Mouse (Mus musculus) brain, embryonic 14.5 days (tissue): ENCODE results near the gene Slc35c1. TPM values are rescaled to one million over a fixed set of nuclear protein-coding genes. Genes with fewer than 3 reads are reported as not detected.

Source experiments
- DNase-seq: peaks from one replicate; pipeline ENCODE4 v3.0.0-alpha.2; 2011; ENCODE audit warnings: low read depth
- CTCF ChIP-seq: fragments of 200-500 bp; IDR thresholded peaks from 2 replicates; pipeline ENCODE4 v1.5.1; 2012; ENCODE audit warnings: inconsistent platforms, mild to moderate bottlenecking, moderate library complexity, borderline replicate concordance; ENCODE audit not compliant: insufficient read depth, insufficient read length; ENCODE audit errors: extremely low read depth
- POLR2A ChIP-seq: fragments of 200-500 bp; IDR thresholded peaks from 2 replicates; pipeline ENCODE4 v1.6.1; 2012; ENCODE audit warnings: mild to moderate bottlenecking, inconsistent platforms, borderline replicate concordance; ENCODE audit not compliant: poor library complexity, insufficient read depth, insufficient read length, severe bottlenecking; ENCODE audit errors: extremely low read depth
- polyA plus RNA-seq: library from polyadenylated mRNA; depleted of rRNA; stranded (reverse); fragments of >200 nt; gene quantifications from 2 replicates; pipeline ENCODE4 v1.2.3, GENCODE M21; 2012; rRNA removed

The Slc35c1 gene
- polyA plus RNA-seq, 1 experiment: 14.5 TPM

GRCm38 (mm10) chr2:92411705-92412104 is 48.6 kb downstream of the Slc35c1 start:
- no peak for DNase-seq
- TF ChIP-seq POLR2A: no peak
- no peak for TF ChIP-seq CTCF

- no peak for TF ChIP-seq CTCF
- DNase-seq: no peak
Observed at GRCm38 (mm10) chr2:92408309-92409045, 51.9 kb downstream of the Slc35c1 start.

- peak; percentile 29 for DNase-seq
- TF ChIP-seq POLR2A (no peak), CTCF (no peak)
Observed at GRCm38 (mm10) chr2:92405687-92406086, 54.7 kb downstream of the Slc35c1 start.

- no peak for TF ChIP-seq POLR2A
- no peak for DNase-seq
Observed at GRCm38 (mm10) chr2:92404737-92405136, 55.6 kb downstream of the Slc35c1 start.

GRCm38 (mm10) chr2:92403776-92404319 is 56.5 kb downstream of the Slc35c1 start:
- TF ChIP-seq CTCF (no peak), POLR2A (no peak)
- no peak for DNase-seq

Other genes starting within 250 kb of the Slc35c1 start
- gene Pex16, start 85.9 kb downstream of the Slc35c1 start, polyA plus RNA-seq: 37.1 and 47.1 TPM in 2 replicates
- gene Large2, start 85.7 kb downstream of the Slc35c1 start, polyA plus RNA-seq: 3.7 and 3.8 TPM in 2 replicates
- 3.0 and 3.8 TPM in 2 replicates for gene 1700029I15Rik, start 78.0 kb downstream of the Slc35c1 start, polyA plus RNA-seq
- 193 and 214 TPM in 2 replicates for gene Mapk8ip1, start 59.3 kb downstream of the Slc35c1 start, polyA plus RNA-seq
- 24.1 and 31.1 TPM in 2 replicates for gene Cry2, start 26.5 kb downstream of the Slc35c1 start, polyA plus RNA-seq
- gene Chst1, start 139.2 kb upstream of the Slc35c1 start, polyA plus RNA-seq: 59.4 and 61.6 TPM in 2 replicates